Mouse (Mus musculus): ENCODE measurements around the gene Tmppe. TPM values are rescaled to one million over a fixed set of nuclear protein-coding genes. Genes with fewer than 3 reads are reported as not detected.
A peak's percentile ranks its signal among the peaks of the same experiment; 100 is the strongest.
"Not testable (repeated sequence)": the region's sequence is repeated elsewhere in the genome, so short reads cannot be mapped to it uniquely, and the experiment has no call there.

The Tmppe gene
- polyA plus RNA-seq (2015; fragmentation: Nextera tagmentation; extraction: Ambion mirVana) = 11.3 and 11.5 TPM in 2 replicates

DNA sequence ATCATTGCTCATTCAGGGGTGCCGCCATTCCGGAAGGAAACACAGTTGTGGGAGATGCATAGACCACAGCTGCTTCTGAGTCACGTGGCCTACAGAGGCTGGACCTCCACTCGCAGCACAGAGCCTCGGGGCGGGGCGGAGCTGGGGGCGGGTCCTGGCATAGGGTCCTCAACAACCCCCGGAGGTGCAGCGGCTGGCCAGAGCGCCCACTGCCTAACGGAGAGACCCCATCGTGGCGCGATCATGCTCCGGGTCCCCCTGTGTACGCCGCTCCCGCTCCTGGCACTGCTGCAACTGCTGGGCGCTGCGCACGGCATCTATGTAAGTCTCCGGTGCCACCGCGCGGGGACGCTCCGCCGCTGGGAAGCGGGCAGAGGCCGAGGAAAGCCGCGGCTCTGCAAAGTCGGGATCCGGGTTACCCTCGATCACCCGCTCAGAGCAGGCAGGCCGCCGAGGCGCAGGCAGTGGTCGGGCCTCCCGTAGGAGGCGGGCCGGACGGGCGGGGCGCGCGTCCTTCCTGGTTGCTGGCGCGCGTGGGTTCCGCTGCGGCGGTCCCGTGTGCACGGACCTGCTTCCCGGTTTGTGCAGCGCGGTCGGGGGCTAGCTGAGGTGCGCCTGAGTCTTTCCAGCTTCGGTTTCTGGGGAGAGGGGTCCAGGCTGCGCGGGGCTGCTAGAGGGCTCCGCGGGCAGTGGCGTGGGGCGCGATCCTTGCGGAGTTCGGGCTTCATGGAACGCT is at the start of gene Tmppe, which contains the start of gene Glb1:
TSS of gene Tmppe (plus strand) at position 157 of the 736 bp plus-strand sequence.
TSS of gene Glb1 (plus strand) at position 128 of the 736 bp plus-strand sequence.
- H3K27me3 ChIP-seq (ENCODE audit: control insufficient read depth, insufficient read depth, low read length) = no peaks in the 10 kb centered on the region
- H3K4me1 ChIP-seq (ENCODE audit: control insufficient read depth, insufficient read depth, low read length) = peaks cover 12% of the 10 kb centered on the region
- peak within 1 kb of the TSS; percentile 93 for H3K9ac ChIP-seq (ENCODE audit: low read length)
- ATAC-seq (ENCODE audit: insufficient read depth, low FRiP score) = peak; percentile 98
- peak within 1 kb of the TSS; percentile 93 for H3K4me3 ChIP-seq (replicated peaks; ENCODE audit: low read length)
- under 1% methylated on average over 73 of the region's 73 CpGs for WGBS
- H3K4me2 ChIP-seq (ENCODE audit: low read depth, low read length) = peak within 1 kb of the TSS; percentile 87
- H3K36me3 ChIP-seq (ENCODE audit: control insufficient read depth, insufficient read depth, low read length) = peaks cover 23% of the 10 kb centered on the region
- peaks cover 14% of the 10 kb centered on the region for H3K9me3 ChIP-seq (replicated peaks; ENCODE audit: control insufficient read depth, low read length)
- H3K27ac ChIP-seq (ENCODE audit: low read length) = peak within 1 kb of the TSS; percentile 97

DNA sequence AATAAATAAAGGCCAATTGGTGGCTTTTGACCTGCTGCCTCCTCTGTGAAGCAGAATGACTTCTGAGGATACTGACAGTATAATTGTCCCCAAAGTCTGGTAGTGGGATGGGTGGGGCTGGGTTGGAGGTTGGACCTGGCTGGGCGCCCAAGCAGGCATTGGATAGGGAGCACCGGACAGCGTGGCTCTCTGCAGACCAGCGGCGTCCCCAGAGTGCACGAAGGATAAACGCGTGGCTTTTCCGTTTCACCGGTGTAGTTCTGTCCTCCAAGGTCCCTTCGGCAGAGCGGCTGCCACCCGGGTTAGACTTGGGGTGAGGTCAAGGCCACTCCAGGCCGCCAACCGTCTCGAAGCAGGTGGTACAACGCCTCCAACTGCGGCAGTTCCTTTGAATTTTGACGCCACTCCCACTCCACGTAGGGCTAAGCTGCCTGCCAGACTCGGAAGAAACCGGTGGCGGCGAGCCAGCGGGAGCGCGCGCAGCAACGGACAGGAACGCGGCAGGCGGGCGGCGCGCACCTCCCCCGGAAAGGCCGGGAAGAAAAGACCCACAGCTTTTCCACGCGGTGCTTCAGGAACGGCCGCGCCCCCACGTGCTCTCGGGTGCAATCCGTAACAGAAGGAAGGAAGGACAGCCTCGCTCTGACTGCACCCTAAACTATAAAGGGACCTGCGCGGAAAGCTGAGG is 33.0 kb upstream of the Tmppe start:
- no peaks in the 10 kb centered on the region for H3K9me3 ChIP-seq (replicated peaks; ENCODE audit: control insufficient read depth, low read length)
- no peaks in the 10 kb centered on the region for H3K4me1 ChIP-seq (ENCODE audit: control insufficient read depth, insufficient read depth, low read length)
- H3K4me3 ChIP-seq (replicated peaks; ENCODE audit: low read length) = peak overlapping the region; percentile 52
- H3K27ac ChIP-seq (ENCODE audit: low read length) = no peak overlapping the region
- H3K4me2 ChIP-seq (ENCODE audit: low read depth, low read length) = peak overlapping the region; percentile 88
- peak overlapping the region; percentile 78 for H3K9ac ChIP-seq (ENCODE audit: low read length)
- peak; percentile 84 for ATAC-seq (ENCODE audit: insufficient read depth, low FRiP score)
- no peaks in the 10 kb centered on the region for H3K36me3 ChIP-seq (ENCODE audit: control insufficient read depth, insufficient read depth, low read length)
- WGBS = under 1% methylated on average over 48 of the region's 48 CpGs
- no peaks in the 10 kb centered on the region for H3K27me3 ChIP-seq (ENCODE audit: control insufficient read depth, insufficient read depth, low read length)

DNA sequence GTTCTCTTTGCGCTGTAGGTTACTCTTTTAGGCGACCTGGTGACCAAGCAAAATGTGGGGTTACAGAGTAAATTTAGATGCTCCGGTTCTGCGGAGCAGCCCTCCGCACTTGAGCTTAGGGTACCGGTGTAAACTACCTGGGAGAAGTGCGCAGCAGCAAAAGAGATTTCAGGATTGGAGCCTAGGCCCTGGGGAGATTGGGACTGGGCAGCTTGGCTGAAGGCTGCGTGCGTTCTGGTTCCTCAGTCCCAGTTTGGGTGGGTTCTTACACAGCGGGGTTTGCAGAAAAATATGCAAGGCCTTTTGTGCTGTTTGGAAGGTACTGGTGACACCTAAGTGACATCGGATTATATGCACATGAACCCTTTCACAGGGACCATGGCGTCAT is 32.4 kb upstream of the Tmppe start:
- Histone ChIP-seq H3K4me2 (ENCODE audit: low read depth, low read length) (peak overlapping the region; percentile 88), H3K4me1 (ENCODE audit: control insufficient read depth, insufficient read depth, low read length) (no peaks in the 10 kb centered on the region), H3K9ac (ENCODE audit: low read length) (peak overlapping the region; percentile 78), H3K27me3 (ENCODE audit: control insufficient read depth, insufficient read depth, low read length) (no peaks in the 10 kb centered on the region), H3K27ac (ENCODE audit: low read length) (no peak overlapping the region), H3K9me3 (replicated peaks; ENCODE audit: control insufficient read depth, low read length) (no peaks in the 10 kb centered on the region), H3K36me3 (ENCODE audit: control insufficient read depth, insufficient read depth, low read length) (peaks cover 4% of the 10 kb centered on the region; the same call in 1 of the 2 replicates), H3K4me3 (replicated peaks; ENCODE audit: low read length) (peak overlapping the region; percentile 52)
- 13% methylated on average over 12 of the region's 12 CpGs for WGBS
- no peak for ATAC-seq (ENCODE audit: insufficient read depth, low FRiP score)

DNA sequence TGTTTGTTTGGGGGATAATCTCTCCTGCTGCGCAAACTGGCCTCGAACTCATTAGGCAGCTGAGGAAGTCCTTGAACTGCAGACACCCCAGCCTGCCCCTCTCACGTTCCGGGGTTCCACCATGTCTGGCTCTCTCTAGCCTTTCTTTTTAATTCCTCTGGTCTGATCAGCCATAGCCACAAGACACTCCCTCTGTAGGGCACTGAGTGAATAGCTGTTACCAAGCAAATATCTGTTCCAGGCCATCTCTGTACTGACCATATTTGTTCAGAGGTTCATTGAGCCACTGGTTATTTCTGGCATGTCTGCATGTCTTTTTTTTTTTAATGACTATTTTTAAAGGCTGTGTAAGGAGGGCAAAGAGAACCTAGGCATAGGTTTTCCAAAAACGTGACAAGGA is 31.5 kb upstream of the Tmppe start:
- WGBS = 69% methylated on average over 5 of the region's 5 CpGs
- H3K9me3 ChIP-seq (replicated peaks; ENCODE audit: control insufficient read depth, low read length); H3K27me3 ChIP-seq (ENCODE audit: control insufficient read depth, insufficient read depth, low read length); H3K4me1 ChIP-seq (ENCODE audit: control insufficient read depth, insufficient read depth, low read length); ATAC-seq (ENCODE audit: insufficient read depth, low FRiP score); H3K4me2 ChIP-seq (ENCODE audit: low read depth, low read length); H3K36me3 ChIP-seq (ENCODE audit: control insufficient read depth, insufficient read depth, low read length); H3K27ac ChIP-seq (ENCODE audit: low read length); H3K9ac ChIP-seq (ENCODE audit: low read length); H3K4me3 ChIP-seq (replicated peaks; ENCODE audit: low read length): not testable (repeated sequence)

DNA sequence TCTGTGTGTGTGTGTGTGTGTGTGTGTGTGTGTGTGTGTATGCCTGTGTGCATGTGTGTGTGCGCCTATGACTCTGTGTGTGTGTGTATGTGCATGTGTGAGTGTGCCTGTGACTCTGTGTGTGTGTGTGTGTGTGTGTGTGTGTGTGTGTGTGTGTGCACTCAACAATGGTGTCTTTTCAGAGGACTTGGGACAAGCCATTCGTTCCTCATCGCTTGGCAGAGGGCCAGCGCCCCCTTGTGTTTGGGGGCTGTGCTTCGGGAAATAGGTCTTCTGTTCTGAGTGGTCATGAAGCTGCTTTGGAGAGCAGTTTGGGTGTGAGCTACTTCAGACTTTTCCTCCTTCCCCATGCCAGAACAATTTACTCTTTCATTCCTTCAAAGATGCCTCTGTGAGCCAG is 29.2 kb upstream of the Tmppe start:
- H3K27me3 ChIP-seq (ENCODE audit: control insufficient read depth, insufficient read depth, low read length); H3K4me2 ChIP-seq (ENCODE audit: low read depth, low read length); H3K4me3 ChIP-seq (replicated peaks; ENCODE audit: low read length); ATAC-seq (ENCODE audit: insufficient read depth, low FRiP score); H3K4me1 ChIP-seq (ENCODE audit: control insufficient read depth, insufficient read depth, low read length); H3K9me3 ChIP-seq (replicated peaks; ENCODE audit: control insufficient read depth, low read length); H3K27ac ChIP-seq (ENCODE audit: low read length); H3K9ac ChIP-seq (ENCODE audit: low read length); H3K36me3 ChIP-seq (ENCODE audit: control insufficient read depth, insufficient read depth, low read length): not testable (repeated sequence)
- WGBS = 30% methylated on average over 5 of the region's 5 CpGs

DNA sequence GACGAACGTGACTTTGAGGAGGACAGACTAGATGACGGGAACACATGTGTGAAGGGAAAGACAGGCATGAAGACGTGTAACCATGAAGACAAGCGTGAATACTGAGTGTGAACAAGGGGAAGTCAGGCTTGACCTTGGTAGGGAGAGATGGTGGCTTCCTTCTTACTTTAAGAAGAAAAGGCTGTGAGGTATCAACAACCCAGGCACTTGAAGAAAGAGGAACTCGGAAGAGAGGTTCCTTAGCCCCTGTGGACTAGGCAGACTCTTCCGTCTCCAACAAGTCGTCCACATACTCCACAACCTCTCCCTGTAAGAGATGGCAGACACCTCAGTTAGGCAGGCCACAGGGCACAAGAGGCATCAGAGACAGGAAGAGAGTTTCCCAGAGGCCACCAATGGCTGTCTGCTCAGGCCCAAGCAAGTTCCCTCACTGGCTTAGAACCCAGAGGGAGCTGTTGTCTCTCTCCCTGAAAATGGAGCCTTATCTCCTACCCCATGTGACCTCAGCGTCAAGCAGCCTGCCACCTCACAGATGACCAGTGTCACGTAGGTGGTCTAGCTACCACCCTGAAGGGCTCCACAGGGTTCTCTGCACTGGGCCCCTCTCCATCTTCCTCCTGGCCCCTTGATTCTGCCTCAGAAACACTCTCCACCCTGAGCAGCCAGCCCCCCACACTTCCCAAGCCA is 25.5 kb upstream of the Tmppe start:
- Histone ChIP-seq H3K27ac (ENCODE audit: low read length) (no peak overlapping the region), H3K4me3 (replicated peaks; ENCODE audit: low read length) (no peak overlapping the region), H3K27me3 (ENCODE audit: control insufficient read depth, insufficient read depth, low read length) (no peaks in the 10 kb centered on the region), H3K9ac (ENCODE audit: low read length) (no peak overlapping the region), H3K4me2 (ENCODE audit: low read depth, low read length) (no peak overlapping the region), H3K4me1 (ENCODE audit: control insufficient read depth, insufficient read depth, low read length) (no peaks in the 10 kb centered on the region), H3K36me3 (ENCODE audit: control insufficient read depth, insufficient read depth, low read length) (peaks cover 10% of the 10 kb centered on the region), H3K9me3 (replicated peaks; ENCODE audit: control insufficient read depth, low read length) (no peaks in the 10 kb centered on the region)
- WGBS = 86% methylated on average over 10 of the region's 10 CpGs
- ATAC-seq (ENCODE audit: insufficient read depth, low FRiP score) = no peak

DNA sequence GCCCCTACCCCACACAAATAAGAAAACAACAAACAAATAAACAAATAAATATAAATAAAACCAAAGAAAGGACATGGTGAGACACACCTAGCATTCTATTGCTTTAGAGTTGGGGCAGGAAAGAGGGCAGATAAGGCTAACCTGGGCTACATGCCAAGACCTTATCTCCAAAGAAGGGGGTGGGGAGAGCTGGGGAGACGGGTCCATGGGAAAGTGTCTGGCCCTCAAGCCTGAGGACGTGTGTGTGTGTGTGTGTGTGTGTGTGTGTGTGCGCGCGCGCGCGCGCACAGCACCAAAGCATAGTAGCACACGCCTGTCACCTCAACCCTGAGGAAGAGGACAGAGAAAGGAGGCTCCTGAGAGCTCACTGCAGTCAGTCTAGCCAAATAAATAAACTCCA is 23.7 kb upstream of the Tmppe start:
- 88% methylated on average over 10 of the region's 10 CpGs for WGBS
- Histone ChIP-seq H3K9me3 (replicated peaks; ENCODE audit: control insufficient read depth, low read length) (no peaks in the 10 kb centered on the region), H3K9ac (ENCODE audit: low read length) (no peak overlapping the region), H3K4me1 (ENCODE audit: control insufficient read depth, insufficient read depth, low read length) (no peaks in the 10 kb centered on the region), H3K4me2 (ENCODE audit: low read depth, low read length) (no peak overlapping the region), H3K27ac (ENCODE audit: low read length) (no peak overlapping the region), H3K27me3 (ENCODE audit: control insufficient read depth, insufficient read depth, low read length) (no peaks in the 10 kb centered on the region), H3K4me3 (replicated peaks; ENCODE audit: low read length) (no peak overlapping the region), H3K36me3 (ENCODE audit: control insufficient read depth, insufficient read depth, low read length) (peaks cover 10% of the 10 kb centered on the region)
- no peak for ATAC-seq (ENCODE audit: insufficient read depth, low FRiP score)

DNA sequence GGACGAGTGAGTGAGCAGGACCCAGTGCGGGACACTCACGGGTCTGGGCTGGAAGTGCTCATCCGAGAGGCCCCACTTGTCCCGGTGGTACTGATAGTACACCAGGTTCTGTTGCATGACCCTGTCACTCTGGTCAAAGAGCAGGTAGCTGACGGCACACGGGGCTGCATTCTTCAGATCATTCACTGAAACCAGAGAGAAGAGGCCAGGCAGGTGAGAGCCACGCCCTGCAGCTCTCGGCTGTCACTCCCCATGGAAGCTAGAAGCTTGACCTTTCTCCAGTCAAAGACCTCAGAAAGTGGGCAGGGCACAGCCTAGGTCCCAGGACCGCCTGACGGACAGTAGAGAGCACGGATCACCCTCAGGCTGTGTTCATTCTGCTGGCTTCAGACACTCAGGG is 21.0 kb upstream of the Tmppe start:
- peak; percentile 20; the same call in 1 of the 2 replicates for ATAC-seq (ENCODE audit: insufficient read depth, low FRiP score)
- Histone ChIP-seq H3K4me3 (replicated peaks; ENCODE audit: low read length) (no peak overlapping the region), H3K9me3 (replicated peaks; ENCODE audit: control insufficient read depth, low read length) (no peaks in the 10 kb centered on the region), H3K27ac (ENCODE audit: low read length) (no peak overlapping the region), H3K4me2 (ENCODE audit: low read depth, low read length) (no peak overlapping the region), H3K27me3 (ENCODE audit: control insufficient read depth, insufficient read depth, low read length) (no peaks in the 10 kb centered on the region), H3K9ac (ENCODE audit: low read length) (no peak overlapping the region; the same call in 1 of the 2 replicates), H3K36me3 (ENCODE audit: control insufficient read depth, insufficient read depth, low read length) (peaks cover 5% of the 10 kb centered on the region), H3K4me1 (ENCODE audit: control insufficient read depth, insufficient read depth, low read length) (no peaks in the 10 kb centered on the region)
- 71% methylated on average over 12 of the region's 12 CpGs for WGBS
